In the genomic region with DNA sequence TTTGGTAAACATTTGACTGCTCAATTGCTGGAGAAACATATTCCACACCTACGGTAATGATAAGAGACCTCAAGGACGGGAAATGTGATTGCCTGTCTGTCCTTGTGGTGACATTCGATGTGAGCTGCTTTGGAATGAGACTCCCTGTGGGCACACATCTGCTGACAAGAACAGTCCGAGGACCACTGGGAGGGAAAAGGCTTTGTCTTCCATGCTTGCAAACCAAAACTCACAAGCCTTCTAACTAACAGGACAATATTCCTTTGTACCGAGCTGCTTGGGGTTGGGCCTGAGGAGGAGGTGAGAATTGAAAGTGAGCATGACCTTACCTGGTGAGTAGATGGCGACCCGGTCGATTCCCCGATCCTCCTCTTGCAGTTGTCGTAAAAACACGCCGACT, we compare ENCODE assay signal across 22 mouse cellular contexts. TPM values are rescaled to one million over a fixed set of nuclear protein-coding genes. Genes with fewer than 3 reads are reported as not detected.
DNase-seq lines count a peak whose midpoint lies in the region; TF ChIP-seq lines count a peak whose summit lies in the region.
"Had no signal": no experiment of that assay in that cellular context is flagged by ENCODE, and none has a peak within 500 bp of the region (broad histone marks: within the 10 kb centered on the region; RNA-seq: fewer than 3 reads in every experiment).

No protein-coding gene starts in this region.

- 67% methylated on average over 12 of the region's 12 CpGs for WGBS in heart, embryonic 10.5 days

- H3ac ChIP-seq in myocyte (ENCODE audit: control insufficient read depth, insufficient read length), result no peak overlapping the region

- no peak overlapping the region for H3K4me2 ChIP-seq in myocyte (ENCODE audit: low read depth)
- H3K4me2 ChIP-seq: embryonic facial prominence, embryonic 12.5 days; forebrain, embryonic 13.5 days; forebrain, embryonic 15.5 days had no signal

- DNase-seq in heart, embryonic 10.5 days (ENCODE audit: low spot score), result no peak
- DNase-seq in heart, postnatal 10 days, result no peak
- DNase-seq in ES-CJ7 (ENCODE audit: low read depth, low spot score), result peak; percentile 36
- DNase-seq in R1 (ENCODE audit: low read depth, low spot score), result peak; percentile 83
- DNase-seq in frontal cortex, adult 2 months (ENCODE audit: extremely low spot score in 1 of 2, low spot score in 1 of 2), result no peak
- no peak for DNase-seq in left cerebral cortex, adult 2 months (ENCODE audit: extremely low spot score in 1 of 2, low spot score in 2 of 2)
- DNase-seq: adrenal gland, adult 8-10 months; adrenal gland, postnatal 14 days; adrenal gland, postnatal 36 days; cerebellum, adult 11-12 months; cerebellum, adult 9-10 months; cerebellum, postnatal 10 days; cerebellum, postnatal 25 days; forebrain, postnatal 0 days had no signal

- no peaks in the 10 kb centered on the region for H3K79me2 ChIP-seq in myocyte (ENCODE audit: control insufficient read depth, insufficient read depth)

- intact Hi-C loops in heart, postnatal 10 days (cut with DNase I), result no loop called here
- intact Hi-C loops in left cerebral cortex, adult 2 months (cut with DNase I), result no loop called here

- no peak for TF ChIP-seq POLR2A in myocyte (IDR thresholded peaks at IDR 0.05; ENCODE audit: insufficient read length, low read depth)

- H3K36me3 ChIP-seq in heart, embryonic 10.5 days, result no peaks in the 10 kb centered on the region
- peaks cover 16% of the 10 kb centered on the region for H3K36me3 ChIP-seq in myocyte (ENCODE audit: control insufficient read depth, insufficient read depth)
- H3K36me3 ChIP-seq: embryonic facial prominence, embryonic 10.5 days; embryonic facial prominence, embryonic 12.5 days; forebrain, embryonic 15.5 days had no signal

- TF ChIP-seq CTCF in left cerebral cortex, adult 2 months (IDR thresholded peaks at IDR 0.05), result no peak

- no peaks in the 10 kb centered on the region for H3K9me3 ChIP-seq in heart, embryonic 10.5 days
- H3K9me3 ChIP-seq: embryonic facial prominence, embryonic 10.5 days; embryonic facial prominence, embryonic 12.5 days; forebrain, embryonic 13.5 days; forebrain, embryonic 15.5 days; G1E had no signal

- H3K4me3 ChIP-seq in heart, embryonic 10.5 days, result no peak overlapping the region
- H3K4me3 ChIP-seq in myocyte, result no peak overlapping the region
- no peak overlapping the region for H3K4me3 ChIP-seq in left cerebral cortex, adult 2 months
- H3K4me3 ChIP-seq: embryonic facial prominence, embryonic 10.5 days; embryonic facial prominence, embryonic 12.5 days; forebrain, embryonic 13.5 days; forebrain, embryonic 15.5 days had no signal

- no peaks in the 10 kb centered on the region for H3K27me3 ChIP-seq in heart, embryonic 10.5 days (ENCODE audit: insufficient read depth, poor library complexity, severe bottlenecking)
- H3K27me3 ChIP-seq in myocyte (ENCODE audit: control insufficient read depth, insufficient read depth, insufficient read length), result no peaks in the 10 kb centered on the region
- H3K27me3 ChIP-seq: embryonic facial prominence, embryonic 12.5 days; forebrain, embryonic 13.5 days; forebrain, embryonic 15.5 days; Patski had no signal

- H3K27ac ChIP-seq in heart, embryonic 10.5 days, result 0 out of 2 replicates have a peak overlapping the region, but pooled peaks have one; percentile 64
- no peak overlapping the region for H3K27ac ChIP-seq in left cerebral cortex, adult 2 months
- H3K27ac ChIP-seq: embryonic facial prominence, embryonic 12.5 days; forebrain, embryonic 13.5 days; forebrain, embryonic 15.5 days had no signal

- peaks cover 28% of the 10 kb centered on the region for H3K4me1 ChIP-seq in heart, embryonic 10.5 days

TF ChIP-seq in myocyte, 11 proteins besides CTCF, POLR2A, EP300 and RAD21:
- TF ChIP-seq REST (IDR thresholded peaks at IDR 0.05; ENCODE audit: insufficient read depth, insufficient read length) (no peak), POLR2AphosphoS2 (IDR thresholded peaks at IDR 0.05; ENCODE audit: insufficient read length, low read depth) (peak; percentile 19)

RNA-seq across cellular contexts. Expression of a gene that starts 25.7 kb away (rescaled TPM):
- 2.2 and 14.2 TPM in 2 replicates for polyA plus RNA-seq in heart, embryonic 10.5 days (2016; fragmentation: Nextera tagmentation; extraction: Ambion mirVana)
- total RNA-seq in heart, postnatal 10 days (2021), result under 1 TPM; 0.17 to 0.31 TPM
- polyA plus RNA-seq in myocyte (2012; fragmentation: generic; extraction: Trizol), result 0.32 TPM
- 0.26 and 0.40 TPM in 2 replicates for polyA plus RNA-seq in frontal cortex, adult 2 months (2012; rRNA removed)
- total RNA-seq in left cerebral cortex, adult 2 months (2021), result under 1 TPM; 0.16 to 0.34 TPM
- polyA plus RNA-seq: activated CD4-positive, CD25-positive, alpha-beta regulatory T cell, adult 4 months; G1E had no signal

Comparison
In these comparisons a context has a peak if more than half of its experiments do, and no peak if none do; other contexts are left out.
1. DNase-seq: peak in ES-CJ7 (single experiment) and R1 (single experiment); none in heart, embryonic 10.5 days (single experiment), heart, postnatal 10 days (0 of 2), frontal cortex, adult 2 months (0 of 2) and left cerebral cortex, adult 2 months (0 of 2).